In the genomic region with DNA sequence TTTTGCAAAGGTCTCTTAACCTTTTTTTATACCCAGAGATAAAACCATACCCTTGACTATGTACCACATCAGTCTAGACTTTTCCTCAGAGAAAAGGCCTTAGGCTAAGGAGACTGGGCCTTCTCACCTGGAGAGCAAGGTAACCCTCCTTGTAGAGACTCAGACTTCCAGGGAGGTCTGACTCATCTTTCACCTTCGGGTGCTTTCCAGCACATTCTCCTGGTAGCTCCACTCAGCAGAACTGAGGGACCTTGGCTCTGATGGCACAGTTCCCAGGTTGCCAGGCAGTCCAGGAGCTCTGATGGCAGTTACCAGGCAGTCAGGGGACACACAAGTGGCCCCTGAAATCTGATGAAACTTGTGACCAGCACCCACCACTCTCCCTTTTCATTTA, we compare ENCODE assay signal across 8 mouse cellular contexts. TPM values are rescaled to one million over a fixed set of nuclear protein-coding genes. Genes with fewer than 3 reads are reported as not detected.
DNase-seq lines count a peak whose midpoint lies in the region; ATAC-seq lines count a peak whose summit lies in the region.

No protein-coding gene starts in this region.

- WGBS in embryonic facial prominence, embryonic 11.5 days: 63% methylated on average over 1 of the region's 1 CpGs
- WGBS in hindbrain, embryonic 16.5 days: 54% methylated on average over 1 of the region's 1 CpGs
- 84% methylated on average over 1 of the region's 1 CpGs for WGBS in midbrain, embryonic 14.5 days

- no peaks in the 10 kb centered on the region for H3K9me3 ChIP-seq in embryonic facial prominence, embryonic 11.5 days (replicated peaks; ENCODE audit: control insufficient read depth, low read length)
- H3K9me3 ChIP-seq in hindbrain, embryonic 16.5 days (ENCODE audit: control insufficient read depth, low read length): no peaks in the 10 kb centered on the region
- no peaks in the 10 kb centered on the region for H3K9me3 ChIP-seq in midbrain, embryonic 14.5 days (ENCODE audit: control insufficient read depth, low read length)

- H3K9ac ChIP-seq in embryonic facial prominence, embryonic 11.5 days (replicated peaks; ENCODE audit: low read length): no peak overlapping the region
- peak overlapping the region; percentile 93 for H3K9ac ChIP-seq in hindbrain, embryonic 16.5 days (ENCODE audit: low read depth, low read length)
- no peak overlapping the region for H3K9ac ChIP-seq in midbrain, embryonic 14.5 days (replicated peaks; ENCODE audit: low read length)

- H3K4me1 ChIP-seq in embryonic facial prominence, embryonic 11.5 days (ENCODE audit: control insufficient read depth, insufficient read depth, low read length): peaks cover 9% of the 10 kb centered on the region
- peaks cover 15% of the 10 kb centered on the region for H3K4me1 ChIP-seq in hindbrain, embryonic 16.5 days (ENCODE audit: control insufficient read depth, insufficient read depth, low read depth, low read length)
- peaks cover 24% of the 10 kb centered on the region for H3K4me1 ChIP-seq in midbrain, embryonic 14.5 days (ENCODE audit: control insufficient read depth, insufficient read depth, low read length)

- H3K36me3 ChIP-seq in embryonic facial prominence, embryonic 11.5 days (replicated peaks; ENCODE audit: control insufficient read depth, insufficient read depth, low read depth, low read length): no peaks in the 10 kb centered on the region
- no peaks in the 10 kb centered on the region for H3K36me3 ChIP-seq in hindbrain, embryonic 16.5 days (ENCODE audit: control insufficient read depth, insufficient read depth, low read length)
- no peaks in the 10 kb centered on the region for H3K36me3 ChIP-seq in midbrain, embryonic 14.5 days (ENCODE audit: control insufficient read depth, insufficient read depth, low read length)

- H3K4me3 ChIP-seq in embryonic facial prominence, embryonic 11.5 days (ENCODE audit: low read depth, low read length): peak overlapping the region; percentile 14
- peak overlapping the region; percentile 85 for H3K4me3 ChIP-seq in hindbrain, embryonic 16.5 days (ENCODE audit: low read length)
- H3K4me3 ChIP-seq in midbrain, embryonic 14.5 days (replicated peaks; ENCODE audit: low read depth, low read length): peak overlapping the region; percentile 94; the same call in 1 of the 2 replicates

- peak overlapping the region; percentile 2; the same call in 1 of the 2 replicates for H3K27ac ChIP-seq in embryonic facial prominence, embryonic 11.5 days (replicated peaks; ENCODE audit: low read depth, low read length)
- H3K27ac ChIP-seq in hindbrain, embryonic 16.5 days (ENCODE audit: low read depth, low read length): no peak overlapping the region; the same call in 1 of the 2 replicates
- H3K27ac ChIP-seq in midbrain, embryonic 14.5 days (replicated peaks; ENCODE audit: low read depth, low read length): no peak overlapping the region

- ATAC-seq in embryonic facial prominence, embryonic 11.5 days (replicated peaks; ENCODE audit: insufficient number of reproducible peaks, low FRiP score, low TSS enrichment, low read depth): no peak
- ATAC-seq in hindbrain, embryonic 16.5 days: no peak
- ATAC-seq in midbrain, embryonic 14.5 days (ENCODE audit: low FRiP score, low TSS enrichment): no peak

- peak overlapping the region; percentile 95; the same call in 1 of the 2 replicates for H3K4me2 ChIP-seq in embryonic facial prominence, embryonic 11.5 days (ENCODE audit: low read depth, low read length)
- peak overlapping the region; percentile 82 for H3K4me2 ChIP-seq in hindbrain, embryonic 16.5 days (ENCODE audit: low read length)
- peak overlapping the region; percentile 90 for H3K4me2 ChIP-seq in midbrain, embryonic 14.5 days (ENCODE audit: low read length)

- no peaks in the 10 kb centered on the region for H3K27me3 ChIP-seq in embryonic facial prominence, embryonic 11.5 days (ENCODE audit: control insufficient read depth, insufficient read depth, low read length)
- H3K27me3 ChIP-seq in hindbrain, embryonic 16.5 days (replicated peaks; ENCODE audit: control insufficient read depth, insufficient read depth, low read length): no peaks in the 10 kb centered on the region
- no peaks in the 10 kb centered on the region for H3K27me3 ChIP-seq in midbrain, embryonic 14.5 days (ENCODE audit: control insufficient read depth, insufficient read depth, low read length)

- DNase-seq in 3134 (ENCODE audit: extremely low read depth, insufficient read length, low spot score) (peak; percentile 39), 3T3-L1 (ENCODE audit: low read depth, low spot score) (peak; percentile 66)
- no peak for DNase-seq in embryonic facial prominence, embryonic 11.5 days (ENCODE audit: low spot score)
- DNase-seq in midbrain, embryonic 14.5 days: no peak
- DNase-seq in spleen, postnatal 14 days (ENCODE audit: low spot score in 2 of 2): no peak
- no peak for DNase-seq in left cerebral cortex, postnatal 14 days (ENCODE audit: low spot score in 2 of 2)
- DNase-seq in embryo, embryonic 10.5 days (ENCODE audit: low spot score): no peak

- intact Hi-C loops in left cerebral cortex, postnatal 14 days (cut with DNase I): no loop called here

RNA-seq across cellular contexts. Expression of gene Ddit4, which starts 2.4 kb away (rescaled TPM):
- polyA plus RNA-seq in embryonic facial prominence, embryonic 11.5 days (2014; fragmentation: Nextera tagmentation; extraction: Ambion mirVana): 6.3 and 6.9 TPM in 2 replicates
- polyA plus RNA-seq in hindbrain, embryonic 16.5 days (2015; fragmentation: Nextera tagmentation; extraction: Ambion mirVana): 75.3 and 97.1 TPM in 2 replicates
- polyA plus RNA-seq in midbrain, embryonic 14.5 days (2014; fragmentation: Nextera tagmentation; extraction: Ambion mirVana): 6.2 and 7.3 TPM in 2 replicates
- 10 to 100 TPM; 52.5 to 76.3 TPM for total RNA-seq in left cerebral cortex, postnatal 14 days (2021)

RNA-seq across cellular contexts. Expression of gene Ascc1, which starts 53.4 kb away (rescaled TPM):
- 43.9 and 48.7 TPM in 2 replicates for polyA plus RNA-seq in embryonic facial prominence, embryonic 11.5 days (2014; fragmentation: Nextera tagmentation; extraction: Ambion mirVana)
- 47.7 and 48.3 TPM in 2 replicates for polyA plus RNA-seq in hindbrain, embryonic 16.5 days (2015; fragmentation: Nextera tagmentation; extraction: Ambion mirVana)
- polyA plus RNA-seq in midbrain, embryonic 14.5 days (2014; fragmentation: Nextera tagmentation; extraction: Ambion mirVana): 48.2 and 48.4 TPM in 2 replicates
- total RNA-seq in left cerebral cortex, postnatal 14 days (2021): 10 to 100 TPM; 18.1 to 19.4 TPM

RNA-seq across cellular contexts. Expression of gene Anapc16, which starts 53.7 kb away (rescaled TPM):
- 88.7 and 93.8 TPM in 2 replicates for polyA plus RNA-seq in embryonic facial prominence, embryonic 11.5 days (2014; fragmentation: Nextera tagmentation; extraction: Ambion mirVana)
- polyA plus RNA-seq in hindbrain, embryonic 16.5 days (2015; fragmentation: Nextera tagmentation; extraction: Ambion mirVana): 101 and 116 TPM in 2 replicates
- 97.2 and 105 TPM in 2 replicates for polyA plus RNA-seq in midbrain, embryonic 14.5 days (2014; fragmentation: Nextera tagmentation; extraction: Ambion mirVana)
- 10 to 100 TPM; 60.8 to 67.3 TPM for total RNA-seq in left cerebral cortex, postnatal 14 days (2021)

Comparison
In these comparisons a context has a peak if more than half of its experiments do, and no peak if none do; other contexts are left out.
1. DNase-seq: peak in 3134 (single experiment) and 3T3-L1 (single experiment); none in embryonic facial prominence, embryonic 11.5 days (single experiment), midbrain, embryonic 14.5 days (single experiment), spleen, postnatal 14 days (0 of 2), left cerebral cortex, postnatal 14 days (0 of 2) and embryo, embryonic 10.5 days (single experiment).
2. H3K4me3 ChIP-seq: peak in every context shown above with its lines; median percentile 94 in midbrain, embryonic 14.5 days; 85 in hindbrain, embryonic 16.5 days; 14 in embryonic facial prominence, embryonic 11.5 days.
3. Peak in every context shown above with its lines, with median percentiles within 50 percentile points of each other: H3K4me2 ChIP-seq.